In the genomic region with DNA sequence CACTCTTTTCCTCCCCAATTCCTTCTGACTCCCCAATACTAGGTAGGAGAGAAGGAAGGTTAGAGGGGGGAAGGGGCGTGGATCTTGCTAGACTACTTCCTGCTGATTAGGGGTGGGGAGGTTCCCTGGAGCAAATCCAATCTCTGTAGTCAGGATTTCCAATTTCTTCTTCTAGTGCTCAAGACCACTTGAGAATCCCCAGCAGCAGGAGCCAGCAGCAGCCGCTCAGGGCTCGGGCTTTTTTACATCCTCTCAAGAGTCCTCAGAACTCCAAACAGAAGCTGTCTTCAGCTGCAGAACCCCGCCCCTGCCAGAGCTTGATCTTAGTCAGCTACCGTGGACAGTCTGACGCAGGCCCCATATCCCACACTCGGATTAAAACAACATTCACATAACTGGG, we compare ENCODE assay signal across 1 mouse cellular context.
TF ChIP-seq lines count a peak whose summit lies in the region.

No protein-coding gene starts in this region.

TF ChIP-seq in CH12.LX, 34 proteins besides CTCF, POLR2A, EP300 and RAD21:
- TF ChIP-seq NELFE (IDR thresholded peaks at IDR 0.05; ENCODE audit: low read depth, low read length) (0 out of 2 replicates have a peak, but pooled peaks have one; percentile 13), POLR2AphosphoS2 (IDR thresholded peaks at IDR 0.05; ENCODE audit: low read depth, low read length) (no peak)
TF ChIP-seq in CH12.LX: peak in this region for 1.
